Mouse (Mus musculus): ENCODE data around the gene Serinc5. TPM values are rescaled to one million over a fixed set of nuclear protein-coding genes. Genes with fewer than 3 reads are reported as not detected.

Gene Serinc5
- polyA plus RNA-seq, 2 experiments, result 13.8 to 25.9 TPM

- H3K9me3 ChIP-seq (ENCODE audit: control insufficient read depth, low read length), result no peaks in the 10 kb centered on the region
- TF ChIP-seq POLR2A (IDR thresholded peaks at IDR 0.05; ENCODE audit: borderline replicate concordance, extremely low read depth, insufficient read depth, insufficient read length), result no peak
- H3K4me3 ChIP-seq (replicated peaks; ENCODE audit: low read length), result no peak overlapping the region
- no peaks in the 10 kb centered on the region for H3K36me3 ChIP-seq (ENCODE audit: control insufficient read depth, insufficient read depth, low read length)
- no peak overlapping the region for H3K4me2 ChIP-seq (replicated peaks; ENCODE audit: low read depth, low read length, severe bottlenecking)
- DNase-seq (ENCODE audit: low spot score), result no peak
- no peak for ATAC-seq (ENCODE audit: low FRiP score, low read depth)
- H3K4me1 ChIP-seq (ENCODE audit: control insufficient read depth, insufficient read depth, low read length), result no peaks in the 10 kb centered on the region
- no peak overlapping the region for H3K9ac ChIP-seq (ENCODE audit: low read depth, low read length, severe bottlenecking)
- H3K27me3 ChIP-seq (ENCODE audit: control insufficient read depth, insufficient read depth, low read length), result no peaks in the 10 kb centered on the region
- no peak overlapping the region for H3K27ac ChIP-seq (replicated peaks; ENCODE audit: low read depth, low read length)
- 84% methylated on average over 12 of the region's 12 CpGs for WGBS
These were observed 147.2 kb downstream of the Serinc5 start for GRCm38 (mm10) chr13:92757972-92758585.

- Histone ChIP-seq H3K9ac (ENCODE audit: low read depth, low read length, severe bottlenecking) (no peak overlapping the region), H3K36me3 (ENCODE audit: control insufficient read depth, insufficient read depth, low read length) (no peaks in the 10 kb centered on the region), H3K4me3 (replicated peaks; ENCODE audit: low read length) (no peak overlapping the region), H3K9me3 (ENCODE audit: control insufficient read depth, low read length) (no peaks in the 10 kb centered on the region), H3K4me2 (replicated peaks; ENCODE audit: low read depth, low read length, severe bottlenecking) (no peak overlapping the region), H3K27me3 (ENCODE audit: control insufficient read depth, insufficient read depth, low read length) (no peaks in the 10 kb centered on the region), H3K4me1 (ENCODE audit: control insufficient read depth, insufficient read depth, low read length) (no peaks in the 10 kb centered on the region), H3K27ac (replicated peaks; ENCODE audit: low read depth, low read length) (no peak overlapping the region)
- no peak for DNase-seq (ENCODE audit: low spot score)
- ATAC-seq (ENCODE audit: low FRiP score, low read depth), result no peak
- WGBS, result 92% methylated on average over 4 of the region's 4 CpGs
- TF ChIP-seq POLR2A (IDR thresholded peaks at IDR 0.05; ENCODE audit: borderline replicate concordance, extremely low read depth, insufficient read depth, insufficient read length), result no peak
These were observed 148.2 kb downstream of the Serinc5 start for GRCm38 (mm10) chr13:92759096-92759495.

- TF ChIP-seq POLR2A (IDR thresholded peaks at IDR 0.05; ENCODE audit: borderline replicate concordance, extremely low read depth, insufficient read depth, insufficient read length), result no peak
- Histone ChIP-seq H3K4me2 (replicated peaks; ENCODE audit: low read depth, low read length, severe bottlenecking) (no peak overlapping the region), H3K9ac (ENCODE audit: low read depth, low read length, severe bottlenecking) (no peak overlapping the region), H3K27ac (replicated peaks; ENCODE audit: low read depth, low read length) (no peak overlapping the region), H3K4me3 (replicated peaks; ENCODE audit: low read length) (no peak overlapping the region), H3K36me3 (ENCODE audit: control insufficient read depth, insufficient read depth, low read length) (no peaks in the 10 kb centered on the region), H3K9me3 (ENCODE audit: control insufficient read depth, low read length) (no peaks in the 10 kb centered on the region), H3K4me1 (ENCODE audit: control insufficient read depth, insufficient read depth, low read length) (no peaks in the 10 kb centered on the region), H3K27me3 (ENCODE audit: control insufficient read depth, insufficient read depth, low read length) (no peaks in the 10 kb centered on the region)
- no peak for DNase-seq (ENCODE audit: low spot score)
- ATAC-seq (ENCODE audit: low FRiP score, low read depth), result no peak
- 78% methylated on average over 6 of the region's 6 CpGs for WGBS
These were observed 149.6 kb downstream of the Serinc5 start for GRCm38 (mm10) chr13:92760519-92760918.

Other genes starting within 250 kb of the Serinc5 start
- gene Ankrd34b, start 185.2 kb upstream of the Serinc5 start, polyA plus RNA-seq (2012; rRNA removed), result 0.09 TPM in 2 replicates
- gene Ankrd34b, start 185.2 kb upstream of the Serinc5 start, polyA plus RNA-seq (2014; fragmentation: Nextera tagmentation; extraction: Ambion mirVana), result 0.08 and 0.10 TPM in 2 replicates
- 4.2 and 4.6 TPM in 2 replicates for gene Fam151b, start 127.1 kb upstream of the Serinc5 start, polyA plus RNA-seq (2012; rRNA removed)
- gene Fam151b, start 127.1 kb upstream of the Serinc5 start, polyA plus RNA-seq (2014; fragmentation: Nextera tagmentation; extraction: Ambion mirVana), result 0.22 and 0.43 TPM in 2 replicates
- gene Zfyve16, start 80.2 kb upstream of the Serinc5 start, polyA plus RNA-seq (2012; rRNA removed), result 14.4 and 15.4 TPM in 2 replicates
- gene Zfyve16, start 80.2 kb upstream of the Serinc5 start, polyA plus RNA-seq (2014; fragmentation: Nextera tagmentation; extraction: Ambion mirVana), result 14.5 and 14.8 TPM in 2 replicates
- not detected in 2 replicates for gene Spz1, start 34.9 kb upstream of the Serinc5 start, polyA plus RNA-seq (2012; rRNA removed)
- gene Spz1, start 34.9 kb upstream of the Serinc5 start, polyA plus RNA-seq (2014; fragmentation: Nextera tagmentation; extraction: Ambion mirVana), result not detected in 2 replicates
- gene Thbs4, start 183.7 kb downstream of the Serinc5 start, polyA plus RNA-seq (2012; rRNA removed), result 59.9 and 70.6 TPM in 2 replicates
- 32.0 and 38.3 TPM in 2 replicates for gene Thbs4, start 183.7 kb downstream of the Serinc5 start, polyA plus RNA-seq (2014; fragmentation: Nextera tagmentation; extraction: Ambion mirVana)
- gene Mtx3, start 233.7 kb downstream of the Serinc5 start, polyA plus RNA-seq (2012; rRNA removed), result 27.3 and 28.1 TPM in 2 replicates
- 5.6 and 6.9 TPM in 2 replicates for gene Mtx3, start 233.7 kb downstream of the Serinc5 start, polyA plus RNA-seq (2014; fragmentation: Nextera tagmentation; extraction: Ambion mirVana)

Data from limb, embryonic 14.5 days (tissue).